Mouse (Mus musculus) spleen, postnatal 14 days (tissue): ENCODE measurements around the gene Opcml.

Source experiments
- DNase-seq, 2 experiments: peaks; one replicate each; pipeline ENCODE4 v3.0.0; 2021 to 2022; ENCODE audit warnings: low spot score in 2 of 2

The Opcml gene

GRCm38 (mm10) chr9:28432159-28432558 lies 641.6 kb downstream of the Opcml start:
- DNase-seq = no peak

- DNase-seq = no peak
These were observed 648.2 kb downstream of the Opcml start for GRCm38 (mm10) chr9:28438752-28439151.

- no peak for DNase-seq
These were observed 649.0 kb downstream of the Opcml start for GRCm38 (mm10) chr9:28439433-28440191.

GRCm38 (mm10) chr9:28440192-28440795 lies 649.7 kb downstream of the Opcml start:
- no peak for DNase-seq

- no peak for DNase-seq
These were observed 653.9 kb downstream of the Opcml start for GRCm38 (mm10) chr9:28444485-28444884.

GRCm38 (mm10) chr9:28444972-28445371 lies 654.4 kb downstream of the Opcml start:
- no peak for DNase-seq

GRCm38 (mm10) chr9:28445863-28446262 lies 655.3 kb downstream of the Opcml start:
- no peak for DNase-seq

GRCm38 (mm10) chr9:28446278-28447064 lies 655.9 kb downstream of the Opcml start:
- DNase-seq = no peak

- DNase-seq = no peak
These were observed 661.9 kb downstream of the Opcml start for GRCm38 (mm10) chr9:28452509-28452908.

- DNase-seq = no peak
These were observed 662.5 kb downstream of the Opcml start for GRCm38 (mm10) chr9:28453062-28453461.

GRCm38 (mm10) chr9:28457982-28458770 lies 667.6 kb downstream of the Opcml start:
- no peak for DNase-seq

GRCm38 (mm10) chr9:28463622-28464021 lies 673.0 kb downstream of the Opcml start:
- no peak for DNase-seq

GRCm38 (mm10) chr9:28469419-28469818 lies 678.8 kb downstream of the Opcml start:
- no peak for DNase-seq

- no peak for DNase-seq
These were observed 680.9 kb downstream of the Opcml start for GRCm38 (mm10) chr9:28471501-28471900.

GRCm38 (mm10) chr9:28474586-28474985 lies 684.0 kb downstream of the Opcml start:
- DNase-seq = no peak

- no peak for DNase-seq
These were observed 690.7 kb downstream of the Opcml start for GRCm38 (mm10) chr9:28481261-28481660.

GRCm38 (mm10) chr9:28488499-28488898 lies 697.9 kb downstream of the Opcml start:
- no peak for DNase-seq

GRCm38 (mm10) chr9:28489828-28490227 lies 699.3 kb downstream of the Opcml start:
- DNase-seq = no peak

GRCm38 (mm10) chr9:28490410-28490809 lies 699.8 kb downstream of the Opcml start:
- no peak for DNase-seq

GRCm38 (mm10) chr9:28499841-28500794 lies 709.5 kb downstream of the Opcml start:
- DNase-seq = no peak

- DNase-seq = no peak
These were observed 723.3 kb downstream of the Opcml start for GRCm38 (mm10) chr9:28513905-28514304.
